Mouse (Mus musculus) kidney, adult 2 months (tissue): ENCODE measurements at regions not wholly inside any gene's neighbourhood (a gene's known extent, or its start where the extent isn't known, plus 50 kb on each side); places are given as distances from the start of the nearest gene placed in this dataset.

ENCODE experiments used
- CTCF ChIP-seq: fragments of 200-500 bp; conservative IDR thresholded peaks from 2 replicates; pipeline ENCODE4 v1.5.1; 2011; ENCODE audit warnings: low read depth, mild to moderate bottlenecking, control low read depth, low read length, moderate library complexity, mixed read lengths; ENCODE audit not compliant: insufficient read depth, insufficient read length
- POLR2A ChIP-seq: fragments of 200-500 bp; IDR thresholded peaks from one replicate; pipeline ENCODE4 v1.6.1; 2011; ENCODE audit warnings: low read depth, low read length, control low read depth

- TF ChIP-seq POLR2A, result no peak
- no peak for TF ChIP-seq CTCF
Measured at GRCm38 (mm10) chr3:109251716-109252115, 88.7 kb upstream of the Vav3 start.
